Mouse (Mus musculus): ENCODE results near the gene Tlnrd1. TPM values are rescaled to one million over a fixed set of nuclear protein-coding genes. Genes with fewer than 3 reads are reported as not detected.

Gene Tlnrd1
- total RNA-seq, 2 experiments from 2014 or later = 16.8 to 18.1 TPM

GRCm38 (mm10) chr7:83847187-83848075 lies 36.7 kb downstream of the Tlnrd1 start:
- DNase-seq (ENCODE audit: low spot score in 2 of 2) = no peak

DNA sequence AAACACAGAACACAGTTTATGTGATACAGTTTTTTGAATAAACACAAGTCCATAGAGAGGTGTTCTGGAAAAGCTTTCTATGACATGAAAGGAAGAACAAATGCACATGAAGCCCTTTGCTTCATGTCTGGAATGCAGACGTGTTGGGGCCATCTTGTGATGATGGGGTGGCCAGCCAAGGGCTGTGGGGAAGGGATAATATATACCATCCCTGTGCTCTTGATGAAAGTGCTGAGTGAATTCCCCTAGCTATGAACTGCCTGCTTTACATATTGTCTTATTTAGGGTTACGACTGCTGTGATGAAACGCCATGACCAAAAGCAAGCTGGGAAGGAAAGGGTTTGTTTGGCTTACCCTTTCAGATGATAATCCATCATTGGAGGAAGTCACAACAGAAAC lies 39.3 kb downstream of the Tlnrd1 start:
- no peak for DNase-seq (ENCODE audit: low spot score in 2 of 2)

DNA sequence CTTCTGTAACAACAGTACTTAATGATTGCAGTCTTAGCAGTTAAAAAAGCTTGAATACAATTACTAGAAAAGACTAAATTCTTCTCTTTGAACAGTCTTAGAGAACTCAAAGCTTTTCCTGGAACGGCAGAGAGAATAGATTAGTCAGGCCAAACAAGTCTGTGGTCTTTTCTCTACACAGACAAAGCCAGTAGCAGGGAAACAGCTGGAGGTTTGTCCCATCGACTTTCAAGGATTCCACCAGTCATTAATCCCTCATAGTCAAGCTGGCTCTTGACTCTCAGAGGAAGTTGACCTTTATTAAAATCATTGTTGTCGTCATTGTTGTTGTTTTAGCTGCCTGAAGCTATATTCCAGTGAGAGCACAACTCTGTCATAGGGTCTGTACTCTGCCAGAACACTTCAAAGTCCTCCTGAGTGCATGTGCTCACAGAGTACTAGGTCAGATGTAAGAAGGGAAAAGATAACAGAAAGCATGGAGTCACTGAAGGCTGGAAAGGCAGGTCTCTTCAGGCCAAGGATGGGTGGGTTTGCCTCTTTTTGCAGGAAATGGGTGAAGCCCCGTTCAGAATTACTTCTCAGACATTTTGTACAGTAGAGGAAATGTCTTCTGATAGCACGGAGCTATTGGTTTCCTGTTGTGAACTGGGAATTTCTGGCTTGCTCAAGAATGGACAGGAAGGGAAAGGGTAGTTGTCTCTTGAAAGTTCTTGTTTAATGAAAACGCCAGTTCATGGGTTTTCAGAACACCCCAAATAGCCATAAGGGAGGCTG lies 41.4 kb downstream of the Tlnrd1 start:
- DNase-seq (ENCODE audit: low spot score in 2 of 2) = no peak

GRCm38 (mm10) chr7:83840076-83840475 lies 44.0 kb downstream of the Tlnrd1 start:
- no peak for DNase-seq (ENCODE audit: low spot score in 2 of 2)

DNA sequence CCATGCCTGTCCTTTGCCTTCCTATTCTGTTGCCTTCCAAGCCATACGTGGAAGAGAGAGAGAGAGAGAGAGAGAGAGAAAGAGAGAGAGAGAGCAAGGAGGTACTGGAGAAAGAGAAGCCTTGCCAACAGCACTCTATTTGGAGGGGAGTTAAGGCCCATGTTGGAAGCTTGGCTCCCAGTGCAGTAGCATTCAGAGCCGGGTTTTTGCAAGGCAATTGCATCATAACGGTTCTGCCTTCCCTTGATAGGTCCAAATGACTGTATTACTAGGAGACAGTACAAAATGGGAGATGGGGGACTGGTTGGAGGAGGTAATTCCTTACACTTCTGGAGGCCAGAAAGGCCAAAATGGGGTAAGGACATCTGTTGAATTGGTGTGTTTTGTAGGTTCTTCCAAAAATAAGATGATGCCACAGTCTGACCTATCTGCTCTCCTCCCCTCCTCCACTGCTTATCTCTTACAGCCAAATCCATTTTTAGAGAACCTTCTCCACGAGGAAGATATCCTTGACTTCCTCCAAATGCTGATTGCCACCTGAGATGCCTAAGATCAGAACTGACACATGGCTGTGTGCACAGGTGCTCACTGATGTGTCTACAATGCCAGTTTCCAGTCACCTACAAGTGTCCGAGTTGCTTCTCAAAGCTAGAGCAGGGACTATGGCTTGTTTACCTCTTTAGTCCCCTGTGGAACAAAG lies 45.4 kb downstream of the Tlnrd1 start:
- no peak for DNase-seq (ENCODE audit: low spot score in 2 of 2)

Other genes starting within 250 kb of the Tlnrd1 start
- gene Il16, start 138.6 kb downstream of the Tlnrd1 start, total RNA-seq (2021) = 10 to 100 TPM; 34.9 to 37.4 TPM
- gene Cfap161, start 89.4 kb downstream of the Tlnrd1 start, total RNA-seq (2021) = 1 to 10 TPM; 1.0 to 1.8 TPM
- gene Mesd, start 161 bp upstream of the Tlnrd1 start, total RNA-seq (2021) = 10 to 100 TPM; 71.5 to 75.5 TPM
- 10 to 100 TPM; 19.0 to 19.9 TPM for gene Cemip, start 202.2 kb upstream of the Tlnrd1 start, total RNA-seq (2021)